Mouse (Mus musculus) cerebellum, adult 2 months (tissue): ENCODE data around the gene Smg6.

Experiments
- CTCF ChIP-seq: fragments of 200-500 bp; IDR thresholded peaks from 2 replicates; pipeline ENCODE4 v1.5.1; 2011; ENCODE audit warnings: low read depth, mild to moderate bottlenecking, control low read depth, low read length, moderate library complexity, borderline replicate concordance; ENCODE audit not compliant: insufficient read depth
- POLR2A ChIP-seq: fragments of 200-500 bp; IDR thresholded peaks from 2 replicates; pipeline ENCODE4 v1.6.1; 2011; ENCODE audit warnings: low read length, control low read depth, borderline replicate concordance; ENCODE audit not compliant: insufficient read depth

GRCm38 (mm10) chr11:75139122-75139963 is 213.7 kb downstream of the Smg6 start:
- TF ChIP-seq CTCF (no peak), POLR2A (no peak)
